Mouse (Mus musculus) testis, adult 2 months (tissue): ENCODE data around the gene Milr1. TPM values are rescaled to one million over a fixed set of nuclear protein-coding genes. Genes with fewer than 3 reads are reported as not detected.
"Not testable (repeated sequence)": the region's sequence is repeated elsewhere in the genome, so short reads cannot be mapped to it uniquely, and the experiment has no call there.

Source experiments
- H3K27ac ChIP-seq: fragments of 200-500 bp; 2 replicates; pipeline ENCODE4 v1.5.1; 2012; ENCODE audit warnings: low read depth, low read length; ENCODE audit not compliant: control insufficient read depth, insufficient read depth
- H3K27me3 ChIP-seq: fragments of 200-500 bp; 2 replicates; pipeline ENCODE4 v1.6.1; 2012; ENCODE audit warnings: mild to moderate bottlenecking, low read length, moderate library complexity; ENCODE audit not compliant: control insufficient read depth, insufficient read depth
- H3K36me3 ChIP-seq: fragments of 200-500 bp; 2 replicates; pipeline ENCODE4 v1.6.1; 2012; ENCODE audit warnings: mild to moderate bottlenecking, low read length; ENCODE audit not compliant: control insufficient read depth, insufficient read depth
- H3K4me1 ChIP-seq: fragments of 200-500 bp; 2 replicates; pipeline ENCODE4 v1.6.1; 2012; ENCODE audit warnings: low read length; ENCODE audit not compliant: control insufficient read depth, insufficient read depth
- H3K4me3 ChIP-seq: fragments of 200-500 bp; 2 replicates; pipeline ENCODE4 v1.5.1; 2012; ENCODE audit warnings: low read depth, mild to moderate bottlenecking, low read length, moderate library complexity, mixed read lengths; ENCODE audit not compliant: control insufficient read depth
- CTCF ChIP-seq: fragments of 200-500 bp; IDR thresholded peaks from 2 replicates; pipeline ENCODE4 v1.5.1; 2012; ENCODE audit warnings: low read depth, mild to moderate bottlenecking, inconsistent platforms, low read length, moderate library complexity; ENCODE audit not compliant: control insufficient read depth, insufficient read depth, insufficient replicate concordance
- POLR2A ChIP-seq: fragments of 200-500 bp; IDR thresholded peaks from 2 replicates; pipeline ENCODE4 v1.6.1; 2012; ENCODE audit warnings: low read depth, mild to moderate bottlenecking, inconsistent platforms, low read length, moderate library complexity; ENCODE audit not compliant: control insufficient read depth
- polyA plus RNA-seq: library from polyadenylated mRNA; depleted of rRNA; stranded (reverse); fragments of >200 nt; gene quantifications from 2 replicates; pipeline ENCODE4 v1.2.3, GENCODE M21; 2012

Gene Milr1
- polyA plus RNA-seq, 1 experiment, result 0.16 TPM

- H3K4me1 ChIP-seq, result no peaks in the 10 kb centered on the region
- TF ChIP-seq CTCF (no peak), POLR2A (no peak)
- H3K36me3 ChIP-seq, result no peaks in the 10 kb centered on the region
- no peak overlapping the region for H3K27ac ChIP-seq
- H3K27me3 ChIP-seq, result no peaks in the 10 kb centered on the region
- H3K4me3 ChIP-seq, result no peak overlapping the region
Measured at GRCm38 (mm10) chr11:106741232-106741631, 9.8 kb upstream of the Milr1 start.

GRCm38 (mm10) chr11:106741826-106742225, 9.2 kb upstream of the Milr1 start:
- Histone ChIP-seq H3K36me3 (no peaks in the 10 kb centered on the region), H3K27ac (no peak overlapping the region), H3K4me3 (no peak overlapping the region), H3K27me3 (no peaks in the 10 kb centered on the region), H3K4me1 (no peaks in the 10 kb centered on the region)
- TF ChIP-seq CTCF, result no peak
- no peak for TF ChIP-seq POLR2A

- no peak overlapping the region for H3K4me3 ChIP-seq
- no peak for TF ChIP-seq CTCF
- no peak for TF ChIP-seq POLR2A
- H3K27me3 ChIP-seq, result no peaks in the 10 kb centered on the region
- no peaks in the 10 kb centered on the region for H3K36me3 ChIP-seq
- no peaks in the 10 kb centered on the region for H3K4me1 ChIP-seq
- no peak overlapping the region for H3K27ac ChIP-seq
Measured at GRCm38 (mm10) chr11:106742388-106742841, 8.6 kb upstream of the Milr1 start.

- Histone ChIP-seq H3K27me3 (no peaks in the 10 kb centered on the region), H3K36me3 (no peaks in the 10 kb centered on the region), H3K4me3 (no peak overlapping the region), H3K4me1 (no peaks in the 10 kb centered on the region), H3K27ac (no peak overlapping the region)
- no peak for TF ChIP-seq POLR2A
- no peak for TF ChIP-seq CTCF
Measured at GRCm38 (mm10) chr11:106744949-106745348, 6.1 kb upstream of the Milr1 start.

GRCm38 (mm10) chr11:106749557-106750120, 1.4 kb upstream of the Milr1 start:
- not testable (repeated sequence) for H3K27me3 ChIP-seq

GRCm38 (mm10) chr11:106750121-106750751, 790 bp upstream of the Milr1 start, which contains the start of gene Pecam1:
Pecam1 (minus strand) TSS chr11:106750628.
- Histone ChIP-seq H3K4me1 (no peaks in the 10 kb centered on the region), H3K27ac (no peak within 1 kb of the TSS), H3K36me3 (no peaks in the 10 kb centered on the region), H3K27me3 (no peaks in the 10 kb centered on the region), H3K4me3 (no peak within 1 kb of the TSS)
- TF ChIP-seq CTCF, result no peak

More at GRCm38 (mm10) chr11:106749557-106750120, 1.4 kb upstream of the Milr1 start:
- H3K36me3 ChIP-seq, H3K27ac ChIP-seq, H3K4me3 ChIP-seq, H3K4me1 ChIP-seq: not testable (repeated sequence)

- H3K36me3 ChIP-seq, result no peaks in the 10 kb centered on the region
- no peak overlapping the region for H3K4me3 ChIP-seq
- H3K4me1 ChIP-seq, result no peaks in the 10 kb centered on the region
- no peak overlapping the region; the same call in 1 of the 2 replicates for H3K27ac ChIP-seq
- TF ChIP-seq CTCF (no peak), POLR2A (no peak)
- no peaks in the 10 kb centered on the region for H3K27me3 ChIP-seq
Measured at GRCm38 (mm10) chr11:106752103-106752502, 1.1 kb downstream of the Milr1 start.

GRCm38 (mm10) chr11:106753314-106753713, 2.3 kb downstream of the Milr1 start:
- Histone ChIP-seq H3K27ac (no peak overlapping the region), H3K36me3 (no peaks in the 10 kb centered on the region), H3K4me1 (no peaks in the 10 kb centered on the region), H3K4me3 (no peak overlapping the region), H3K27me3 (no peaks in the 10 kb centered on the region)
- no peak for TF ChIP-seq POLR2A
- no peak for TF ChIP-seq CTCF
